Mouse (Mus musculus) activated CD4-positive, CD25-positive, alpha-beta regulatory T cell (primary cell): Measurements from ENCODE around the gene A730071L15Rik. TPM values are rescaled to one million over a fixed set of nuclear protein-coding genes. Genes with fewer than 3 reads are reported as not detected.

Experiments used
- polyA plus RNA-seq, 2 experiments: library from polyadenylated mRNA; unstranded; fragments of 100-300 nt; shearing (Covaris generic); gene quantifications; one replicate each; pipeline ENCODE4 v1.2.1; 2017

The A730071L15Rik gene
- under 1 TPM in 1 of 2 experiments, not detected in 1; 0.23 TPM for polyA plus RNA-seq

DNA sequence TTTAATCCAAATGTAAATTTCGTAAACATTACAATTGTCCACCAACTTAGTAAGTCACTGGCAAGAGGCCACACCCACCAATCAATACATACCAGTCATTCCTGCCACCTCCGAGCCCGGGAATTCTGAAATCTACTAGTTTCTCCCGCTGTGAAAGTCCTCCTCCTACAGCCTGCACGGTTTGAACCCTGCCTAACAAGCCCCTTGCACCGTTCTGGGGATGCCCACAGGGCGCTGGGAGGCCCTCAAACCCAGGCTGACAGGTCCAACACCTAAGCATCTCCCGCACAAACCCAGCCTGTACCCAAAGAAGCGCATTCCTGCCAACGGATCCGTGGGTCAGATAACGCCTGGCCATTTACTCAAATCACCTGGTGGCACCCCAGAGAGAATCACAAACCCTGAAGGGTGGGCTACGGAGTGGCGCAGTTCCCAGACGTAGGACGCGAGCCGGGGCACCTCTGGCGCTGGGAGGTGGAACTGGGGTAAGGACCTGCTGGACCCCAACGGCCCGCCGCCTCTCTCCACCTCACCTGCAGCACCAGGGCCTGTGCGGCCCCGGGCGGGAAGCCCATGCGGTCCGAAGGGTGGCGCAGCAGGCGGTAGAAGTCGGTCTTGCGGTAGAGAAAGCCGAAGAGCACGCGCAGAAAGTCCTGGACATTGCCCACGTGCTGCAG is at the start of gene A730071L15Rik:
Gene A730071L15Rik, plus strand, starts transcription at position 620 of the 677 bp plus-strand sequence.

DNA sequence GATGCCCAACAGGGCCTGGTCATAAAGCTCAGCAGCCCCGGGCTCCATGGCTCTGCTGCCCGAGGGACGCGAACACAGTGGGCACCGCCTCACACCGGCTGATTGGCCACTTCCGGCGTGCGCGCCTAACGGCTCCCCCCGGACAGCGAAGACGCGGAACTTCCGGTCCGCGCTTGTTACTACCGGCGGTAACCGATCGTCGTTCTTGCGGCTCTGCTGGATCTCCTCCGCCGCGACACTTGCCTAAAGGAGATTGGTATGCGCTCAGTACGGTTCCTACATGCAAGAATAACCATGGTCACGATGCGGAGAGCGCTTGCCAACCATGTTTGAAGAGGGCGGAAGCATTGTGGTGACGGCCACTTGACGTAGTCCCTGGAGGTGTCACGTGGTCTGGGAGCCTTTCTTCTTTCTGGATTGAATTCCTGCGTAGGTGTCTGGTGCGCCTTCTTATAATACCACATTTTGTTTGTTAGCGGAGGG is 299 bp downstream of the A730071L15Rik start, which contains the start of gene Nudcd3:
Gene Nudcd3, minus strand, starts transcription at position 329 of the 483 bp plus-strand sequence.

DNA sequence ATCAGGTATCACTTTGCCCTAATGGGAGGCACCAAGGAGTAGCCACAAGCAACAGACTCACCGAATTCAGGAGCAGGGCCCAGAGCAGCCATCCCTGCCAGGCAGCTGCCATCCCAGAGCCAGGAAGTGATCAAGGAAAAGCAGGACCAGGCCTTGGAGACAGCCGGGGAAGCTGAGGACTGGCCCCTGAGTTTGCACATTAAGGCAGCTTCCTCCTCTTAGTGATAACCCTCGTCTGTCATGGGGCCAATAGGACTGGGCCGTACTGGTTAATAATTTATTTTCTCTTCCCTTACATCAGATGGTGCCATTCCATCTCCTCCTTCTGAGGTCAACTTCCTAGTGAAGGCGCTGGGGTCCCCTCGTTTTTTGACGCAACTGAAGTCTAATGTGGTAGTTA is 30.2 kb downstream of the A730071L15Rik start, which contains the start of gene Npc1l1:
Gene Npc1l1, minus strand, starts transcription at position 132 of the 400 bp plus-strand sequence.

Other genes with a start within 250 kb of the A730071L15Rik start
- gene Gck, start 249.9 kb upstream of the A730071L15Rik start, polyA plus RNA-seq = under 1 TPM in 1 of 2 experiments, not detected in 1; 0.20 TPM
- 10 to 100 TPM; 49.5 to 59.3 TPM for gene Ykt6, start 244.3 kb upstream of the A730071L15Rik start, polyA plus RNA-seq
- gene Camk2b, start 133.7 kb upstream of the A730071L15Rik start, polyA plus RNA-seq = 1 to 10 TPM; 2.1 to 8.6 TPM
- gene Nudcd3, start 386 bp downstream of the A730071L15Rik start, polyA plus RNA-seq = 10 to 100 TPM; 39.0 to 42.2 TPM
- under 1 TPM; 0.19 to 0.22 TPM for gene Npc1l1, start 30.1 kb downstream of the A730071L15Rik start, polyA plus RNA-seq
- 10 to 100 TPM; 58.0 to 82.9 TPM for gene Ddx56, start 67.7 kb downstream of the A730071L15Rik start, polyA plus RNA-seq
- 10 to 100 TPM; 47.8 to 78.4 TPM for gene Tmed4, start 74.8 kb downstream of the A730071L15Rik start, polyA plus RNA-seq
- gene Ogdh, start 91.6 kb downstream of the A730071L15Rik start, polyA plus RNA-seq = 100 to 1,000 TPM; 129 to 187 TPM
- 10 to 100 TPM; 62.6 to 95.1 TPM for gene Zmiz2, start 189.0 kb downstream of the A730071L15Rik start, polyA plus RNA-seq
- gene Ppia, start 215.4 kb downstream of the A730071L15Rik start, polyA plus RNA-seq = 1,000 to 10,000 TPM; 4,126 to 4,496 TPM
- gene H2afv, start 244.4 kb downstream of the A730071L15Rik start, polyA plus RNA-seq = 100 to 1,000 TPM; 241 to 279 TPM